Mouse (Mus musculus) cerebellum, postnatal 36 days (tissue): ENCODE measurements around the gene Tsg101.
A peak's percentile ranks its signal among the peaks of the same experiment; 100 is the strongest.
"Not testable (repeated sequence)": the region's sequence is repeated elsewhere in the genome, so short reads cannot be mapped to it uniquely, and the experiment has no call there.

ENCODE experiments used
- DNase-seq, 2 experiments: peaks; one replicate each; pipeline ENCODE4 v3.0.0; 2021 to 2022; ENCODE audit warnings: mixed read lengths in 2 of 2

Tsg101 gene

DNA sequence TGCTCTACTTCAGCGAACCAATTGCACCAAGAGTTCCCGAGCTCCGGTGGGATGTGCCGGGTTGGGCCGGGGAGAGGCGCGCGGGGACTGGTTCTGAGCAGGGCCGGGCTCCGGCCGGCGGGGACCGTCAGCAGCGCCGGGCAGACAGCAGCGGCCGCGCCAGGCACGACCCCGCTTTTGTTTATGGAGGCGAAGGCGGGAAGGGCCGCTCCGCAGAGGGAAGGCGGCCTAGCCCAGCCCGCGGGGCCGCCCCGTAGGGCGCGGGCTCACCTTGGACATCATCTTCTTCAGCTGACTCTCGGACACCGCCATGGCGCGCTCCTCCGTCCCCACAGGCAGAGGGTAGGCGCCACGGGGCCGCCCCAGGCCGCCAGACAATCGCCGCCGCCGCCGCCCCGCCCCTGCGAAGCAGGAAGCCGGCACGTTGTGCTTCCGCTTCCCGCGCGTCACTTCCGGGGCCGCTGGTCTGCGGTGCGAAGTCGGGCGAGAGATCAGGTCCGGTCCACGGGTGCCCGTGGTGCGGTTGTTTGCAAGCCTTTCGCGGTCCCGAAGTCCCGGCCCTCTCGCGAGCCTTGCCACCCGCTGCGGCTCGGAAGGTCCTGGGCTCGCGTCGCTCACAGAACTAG is at the start of gene Tsg101:
Tsg101 (minus strand) TSS at position 419 of the 626 bp plus-strand sequence.
- DNase-seq: peak; percentile 91 to 93

- DNase-seq: no peak
Observed at GRCm38 (mm10) chr7:46964070-46964469, 44.3 kb upstream of the Tsg101 start.

GRCm38 (mm10) chr7:46962806-46963618 is 43.2 kb upstream of the Tsg101 start:
- DNase-seq: peak; percentile 60 to 74

GRCm38 (mm10) chr7:46962132-46962531 is 42.4 kb upstream of the Tsg101 start:
- no peak for DNase-seq

DNA sequence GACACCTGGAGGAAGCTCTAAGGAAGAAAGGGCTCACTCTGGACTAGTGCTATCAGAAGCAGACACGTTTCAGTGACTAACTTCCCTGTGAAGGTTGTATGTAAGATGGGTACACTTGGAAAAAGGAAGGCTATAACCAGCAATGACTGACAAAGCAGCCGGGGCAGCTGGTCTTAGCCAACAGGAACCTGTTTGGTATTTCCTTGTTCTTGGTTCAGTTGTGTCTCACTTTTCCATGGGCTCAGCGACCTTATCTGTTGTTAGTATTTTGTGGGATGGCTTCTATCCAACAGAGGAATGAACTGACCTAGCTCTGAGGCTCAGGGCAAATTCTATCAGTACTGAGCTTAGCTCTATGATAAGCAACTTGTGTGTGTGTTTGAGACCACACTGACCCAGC is 41.2 kb upstream of the Tsg101 start:
- DNase-seq: no peak

DNA sequence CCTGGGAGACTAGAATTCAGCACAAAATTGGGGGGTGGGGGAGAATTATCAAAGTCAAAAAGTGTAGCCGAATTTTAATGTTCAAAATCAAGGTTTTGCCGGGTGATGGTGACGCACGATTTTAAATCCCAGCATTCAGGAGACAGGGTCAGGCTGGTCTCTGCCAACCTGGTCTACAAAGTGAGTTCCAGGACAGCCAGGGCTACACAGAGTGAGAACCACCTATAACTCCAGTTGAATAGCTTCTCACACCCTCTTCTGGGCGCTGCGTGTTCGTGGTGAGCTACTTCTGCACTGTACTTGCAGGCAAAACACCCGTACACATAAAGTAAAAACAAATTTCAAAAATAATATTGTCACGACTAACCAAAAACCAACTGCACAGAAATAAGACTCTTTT is 39.1 kb upstream of the Tsg101 start:
- peak in 1 of 2 experiments; percentile 7 for DNase-seq

DNA sequence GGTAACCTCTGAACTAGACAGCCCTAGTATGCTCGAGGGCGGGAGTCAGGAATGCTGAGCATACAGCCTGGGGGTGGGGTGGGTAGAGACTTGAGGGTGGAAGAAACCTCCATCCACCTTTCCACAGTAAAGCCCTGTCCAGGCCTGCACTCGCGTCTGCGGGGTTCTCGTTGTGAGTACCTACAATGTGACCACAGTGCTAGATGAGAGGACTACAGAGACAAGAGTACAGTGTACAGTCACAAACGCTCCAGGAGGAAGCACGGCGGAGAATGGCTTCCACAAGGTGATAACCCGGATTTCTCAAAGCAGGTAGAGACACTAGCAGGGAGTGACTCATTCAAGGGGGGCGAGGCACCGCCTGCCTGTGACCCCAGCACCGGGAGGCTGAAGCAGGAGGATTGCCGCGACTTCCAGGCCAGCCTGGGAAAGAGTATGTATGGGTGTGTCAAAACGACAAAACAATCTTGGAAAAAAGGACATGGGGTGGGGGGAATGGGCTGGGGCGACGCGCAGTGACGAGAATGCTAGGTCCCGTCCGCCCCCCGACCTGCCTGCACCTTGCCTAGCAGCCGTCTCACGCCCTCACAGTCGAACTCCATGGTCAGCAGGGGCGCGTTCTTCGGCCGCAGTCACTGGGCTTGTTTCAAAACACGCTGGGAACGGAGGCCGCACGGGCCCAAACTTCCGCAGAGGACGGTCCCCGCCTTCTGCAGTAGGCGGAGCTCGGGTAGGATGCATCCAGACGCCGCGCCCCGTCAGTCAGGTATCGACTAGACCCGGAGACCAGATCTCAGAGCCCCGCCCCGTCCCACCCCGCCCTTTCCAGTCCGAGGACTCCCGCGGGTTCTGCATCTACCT is 38.3 kb upstream of the Tsg101 start, which contains the start of gene Uevld:
Uevld (minus strand) TSS at position 697 of the 861 bp plus-strand sequence.
- peak; percentile 98 for DNase-seq

- DNase-seq: no peak
Observed at GRCm38 (mm10) chr7:46935847-46936246, 16.1 kb upstream of the Tsg101 start.

DNA sequence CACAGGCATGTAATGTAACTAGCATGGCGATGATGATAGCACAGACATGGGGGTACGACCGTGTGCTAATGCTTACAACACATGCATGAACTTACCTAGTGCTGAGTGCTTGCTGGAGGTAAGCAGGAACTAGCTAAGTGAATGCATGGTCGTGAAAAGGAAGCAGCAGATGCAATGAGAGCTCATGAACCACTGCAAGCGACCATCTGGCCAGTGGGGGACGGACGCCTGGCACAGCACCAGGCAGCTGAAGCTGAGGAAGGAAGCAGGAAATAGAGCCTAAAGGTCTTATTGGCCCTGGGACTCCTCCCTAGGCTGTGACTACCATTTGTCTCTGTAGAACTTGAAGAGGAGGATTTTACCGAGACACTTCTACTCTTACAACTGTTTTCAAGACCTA is 15.0 kb upstream of the Tsg101 start:
- no peak for DNase-seq

- DNase-seq: no peak
Observed at GRCm38 (mm10) chr7:46931370-46931769, 11.6 kb upstream of the Tsg101 start.

GRCm38 (mm10) chr7:46928291-46928690 is 8.5 kb upstream of the Tsg101 start:
- DNase-seq: no peak

GRCm38 (mm10) chr7:46922075-46922474 is 2.3 kb upstream of the Tsg101 start:
- DNase-seq: no peak

- no peak for DNase-seq
Observed at GRCm38 (mm10) chr7:46918678-46919371, 944 bp downstream of the Tsg101 start.

GRCm38 (mm10) chr7:46916376-46916775 is 3.4 kb downstream of the Tsg101 start:
- no peak for DNase-seq

- no peak for DNase-seq
Observed at GRCm38 (mm10) chr7:46911250-46911649, 8.5 kb downstream of the Tsg101 start.

DNA sequence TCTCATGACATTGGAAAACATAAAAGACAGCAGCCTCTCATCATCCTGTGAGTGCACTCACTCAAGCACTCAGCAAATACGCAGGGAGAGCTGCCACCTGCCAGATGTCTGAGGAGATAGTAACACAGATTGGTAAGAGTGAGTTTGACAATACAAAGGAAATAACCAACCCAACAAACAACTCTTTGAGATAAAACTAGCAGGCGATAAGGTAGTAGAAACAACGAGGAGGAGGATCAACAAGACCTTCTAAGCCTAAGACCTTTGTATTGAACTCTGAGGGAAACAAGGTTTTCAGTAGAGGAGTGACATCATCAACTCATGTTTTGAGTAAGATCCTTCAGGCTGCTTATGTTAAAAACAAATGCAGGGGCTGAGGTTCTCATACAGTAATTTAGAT is 20.4 kb downstream of the Tsg101 start:
- DNase-seq: no peak

DNA sequence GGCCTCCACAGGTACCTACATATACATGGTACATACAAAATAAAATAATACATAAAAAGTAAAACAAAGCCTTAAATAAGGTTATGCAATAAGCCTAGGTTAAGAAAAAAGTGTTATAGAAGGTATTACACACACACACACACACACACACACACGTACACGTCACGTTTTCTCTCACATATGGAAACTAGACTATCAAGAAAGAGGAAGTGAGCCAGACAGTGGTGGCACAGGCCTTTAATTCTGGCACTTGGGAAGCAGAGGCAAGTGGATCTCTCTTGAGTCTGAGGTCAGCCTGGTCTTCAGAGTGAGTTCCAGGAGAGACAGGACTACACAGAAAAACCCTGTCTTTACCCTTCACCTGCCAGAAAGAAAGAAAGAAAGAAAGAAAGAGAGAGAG is 24.3 kb downstream of the Tsg101 start:
- no peak for DNase-seq

GRCm38 (mm10) chr7:46883304-46883703 is 36.5 kb downstream of the Tsg101 start:
- no peak for DNase-seq

DNA sequence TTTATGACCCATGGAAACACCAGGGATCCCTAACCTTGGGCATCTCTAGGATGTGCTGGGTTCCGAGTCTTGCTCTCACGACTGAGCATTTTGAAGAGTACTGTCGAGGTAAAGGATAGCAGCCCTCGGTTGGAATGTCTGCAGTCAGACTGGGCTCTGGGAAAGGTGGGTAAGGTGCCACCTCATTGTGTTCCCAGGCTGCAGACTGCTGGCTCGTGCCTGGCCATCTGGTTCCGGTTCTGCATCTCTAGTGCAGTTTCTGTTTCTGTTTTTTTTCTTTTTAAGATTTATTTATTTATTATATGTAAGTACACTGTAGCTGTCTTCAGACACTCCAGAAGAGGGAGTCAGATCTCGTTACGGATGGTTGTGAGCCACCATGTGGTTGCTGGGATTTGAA is 37.8 kb downstream of the Tsg101 start:
- not testable (repeated sequence) for DNase-seq

GRCm38 (mm10) chr7:46880992-46881391 is 38.8 kb downstream of the Tsg101 start:
- DNase-seq: no peak

DNA sequence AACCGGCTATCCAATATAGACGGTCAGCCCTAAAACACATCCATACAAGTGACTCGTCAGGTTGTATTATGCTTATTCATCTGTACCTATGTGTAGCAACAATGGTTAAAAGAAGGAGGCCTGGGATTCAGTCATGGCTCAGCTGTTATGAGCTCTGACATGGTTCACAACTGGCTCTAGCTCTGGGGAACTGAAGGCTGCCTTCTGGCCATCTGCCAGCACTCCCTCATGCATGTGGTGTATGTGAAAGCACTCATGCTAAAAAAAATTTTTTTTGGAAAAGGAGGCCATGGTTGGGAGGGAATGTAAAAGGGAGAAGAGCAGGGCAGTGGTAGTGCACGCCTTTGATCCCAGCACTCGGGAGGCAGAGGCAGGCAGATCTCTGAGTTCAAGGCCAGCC is 39.9 kb downstream of the Tsg101 start:
- no peak for DNase-seq

DNA sequence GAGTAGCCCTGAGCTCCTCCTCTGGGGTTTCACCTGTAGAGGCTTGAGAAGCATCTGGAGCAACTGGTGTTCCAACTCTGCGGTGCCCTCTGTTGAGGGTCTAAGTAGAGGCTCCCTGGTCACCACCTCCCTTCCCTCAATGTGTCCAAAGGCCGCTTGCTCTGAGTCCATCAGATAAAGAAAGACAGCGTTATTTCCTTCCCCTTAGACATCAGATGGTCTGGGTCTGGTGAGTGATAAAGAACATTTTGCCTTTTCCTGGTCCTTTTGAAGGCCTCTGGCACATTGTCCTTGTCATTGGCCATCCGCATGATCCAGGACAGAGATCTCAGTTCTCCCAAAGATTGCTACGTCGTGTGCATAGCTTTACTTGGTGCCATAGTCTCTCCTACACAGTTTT is 42.5 kb downstream of the Tsg101 start:
- DNase-seq: no peak

- DNase-seq: no peak
Observed at GRCm38 (mm10) chr7:46876841-46877240, 42.9 kb downstream of the Tsg101 start.
